Mouse (Mus musculus) spleen, postnatal 10 days (tissue): ENCODE results near the gene Lnpep.
"Not testable (repeated sequence)": the region's sequence is repeated elsewhere in the genome, so short reads cannot be mapped to it uniquely, and the experiment has no call there.

Source experiments
- DNase-seq, 2 experiments: peaks; one replicate each; pipeline ENCODE4 v3.0.0; 2021 to 2022; ENCODE audit warnings: low spot score in 2 of 2

The Lnpep gene

DNA sequence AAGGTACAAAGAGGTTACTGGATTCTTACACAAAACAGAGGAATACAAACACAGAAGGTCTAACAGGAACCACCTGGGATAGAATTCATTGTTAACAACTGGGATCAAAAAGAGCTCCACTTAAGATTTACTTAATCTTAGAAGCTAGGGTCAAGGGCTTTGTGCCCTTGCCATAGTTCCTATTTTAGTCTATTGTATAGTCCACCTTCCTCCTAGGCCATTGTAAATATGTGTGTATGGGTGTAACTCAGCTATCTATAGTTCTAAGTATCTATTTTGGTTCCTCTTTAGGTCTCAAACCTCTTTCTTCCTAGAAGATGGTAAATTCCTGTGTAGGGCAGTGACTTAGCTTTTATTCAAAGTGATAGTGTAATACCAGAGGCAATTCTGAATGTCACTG lies 128.6 kb downstream of the Lnpep start:
- not testable (repeated sequence) for DNase-seq

DNA sequence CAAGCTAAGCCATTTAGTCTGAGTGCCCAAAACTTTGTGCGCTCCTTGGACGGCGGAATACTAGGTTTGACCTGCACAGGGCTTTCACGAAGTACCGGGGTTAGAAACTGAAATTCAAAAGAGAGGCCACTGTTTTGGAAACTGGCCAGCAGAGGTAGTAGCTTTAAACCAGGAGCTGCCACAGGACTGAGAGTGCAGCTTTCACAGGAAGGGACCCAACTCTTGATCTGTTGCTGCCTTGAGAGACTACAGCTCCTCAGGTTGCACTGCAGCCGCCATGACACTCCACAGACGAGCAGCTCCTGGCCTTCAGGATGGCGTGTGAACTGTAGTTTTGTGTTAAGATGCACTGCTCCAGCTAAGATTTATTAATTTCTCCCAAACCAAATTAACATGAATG lies 132.7 kb downstream of the Lnpep start:
- DNase-seq = no peak

DNA sequence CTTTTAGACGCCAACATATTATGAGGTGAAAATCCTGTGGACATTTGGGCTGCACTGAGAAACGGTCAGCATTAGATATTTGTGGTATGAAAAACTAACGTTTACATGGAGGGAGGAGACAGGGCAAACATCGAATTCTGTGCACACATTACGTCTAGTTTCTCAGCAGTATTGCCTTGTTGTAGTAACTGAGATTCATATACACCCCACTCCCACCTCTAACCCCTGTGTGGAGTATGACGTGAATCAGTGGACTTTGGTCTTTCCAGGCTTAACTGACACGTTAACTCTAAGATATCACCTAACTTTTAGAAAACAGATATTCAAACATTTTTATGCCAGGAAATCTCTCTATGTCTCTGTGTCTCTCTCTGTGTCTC lies 133.2 kb downstream of the Lnpep start:
- DNase-seq = no peak

DNA sequence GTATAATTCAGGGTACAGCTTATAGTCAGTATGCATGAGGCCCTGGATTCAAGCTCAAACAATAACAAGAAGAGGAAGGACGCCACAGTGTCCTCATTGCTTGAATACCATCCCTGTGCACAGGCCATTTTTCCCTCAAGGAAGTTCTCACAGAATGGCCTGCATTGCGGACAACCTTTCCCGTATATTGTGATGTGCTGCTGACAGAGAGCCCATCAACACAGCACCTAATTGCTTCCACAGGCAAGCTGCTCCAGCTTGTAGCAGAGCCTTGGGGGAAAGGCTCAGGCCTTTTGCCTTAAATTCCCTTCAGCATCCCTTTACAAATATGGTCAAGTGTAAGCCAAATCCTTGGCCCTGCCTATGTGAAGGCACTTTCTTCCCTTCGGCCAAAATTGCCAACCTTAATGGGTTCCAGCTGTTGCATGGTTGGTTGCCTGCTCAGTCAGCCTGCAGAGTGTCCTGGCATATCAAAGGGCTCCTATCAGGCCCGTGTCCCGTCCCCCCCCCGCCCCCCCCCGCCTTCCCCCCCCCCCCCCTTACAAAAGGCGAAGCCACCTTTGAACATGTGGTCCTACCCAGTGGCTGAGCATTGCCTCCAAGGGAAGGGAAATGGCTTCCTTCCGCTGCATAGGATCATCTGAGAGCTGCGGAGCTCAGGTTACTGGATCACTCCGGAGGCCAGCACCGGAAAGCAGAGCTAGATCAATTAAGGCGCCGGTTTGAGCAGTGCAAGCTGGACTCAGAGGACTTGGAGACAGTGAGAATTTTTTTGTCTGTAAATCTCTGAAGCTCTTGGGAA lies 133.8 kb downstream of the Lnpep start:
- no peak for DNase-seq

DNA sequence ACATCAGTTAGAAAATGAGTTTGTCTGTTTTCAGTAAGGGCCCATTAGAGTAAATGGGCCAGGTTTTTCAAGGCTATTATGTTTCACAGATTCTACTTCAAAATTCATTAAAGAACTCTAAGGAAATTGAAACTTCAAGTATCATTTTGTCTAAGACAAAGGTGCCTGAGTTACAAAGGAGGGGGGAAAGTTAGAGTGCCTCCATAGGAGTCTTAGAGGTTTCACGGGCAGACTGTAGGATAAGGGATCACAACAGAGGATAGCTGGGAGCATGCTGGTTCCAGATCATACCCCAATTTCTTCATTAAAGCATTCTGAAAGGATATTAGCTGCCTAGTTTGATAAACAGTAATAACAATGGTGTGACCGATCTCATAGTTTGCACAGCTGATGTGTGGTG lies 139.1 kb downstream of the Lnpep start:
- DNase-seq = no peak
